Mouse (Mus musculus): ENCODE measurements at regions not wholly inside any gene's neighbourhood (a gene's known extent, or its start where the extent isn't known, plus 50 kb on each side); places are given as distances from the start of the nearest gene placed in this dataset.

DNA sequence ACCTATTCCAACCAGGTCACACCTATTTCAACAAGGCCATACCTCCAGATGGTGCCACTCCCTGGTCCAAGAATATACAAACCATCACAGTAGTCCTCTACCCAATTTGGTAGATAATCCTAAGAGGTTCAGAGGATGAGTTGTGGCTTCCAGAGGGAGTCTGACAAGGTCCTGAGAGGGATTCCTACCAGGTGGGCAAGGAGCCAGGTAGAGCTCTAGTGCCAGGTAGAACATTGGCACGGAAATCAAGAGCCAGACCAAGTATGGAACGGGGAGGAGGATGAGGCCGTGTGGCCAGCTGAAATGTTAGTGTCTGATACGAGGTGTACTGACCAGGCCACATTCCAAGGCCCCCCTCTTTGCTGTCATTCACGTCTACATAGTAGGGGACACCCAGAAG is 153.0 kb downstream of the Slc30a10 start:
- Histone ChIP-seq H3K9me3 (ENCODE audit: control insufficient read depth, low read length) (no peaks in the 10 kb centered on the region), H3K36me3 (ENCODE audit: control insufficient read depth, insufficient read depth, low read length) (no peaks in the 10 kb centered on the region), H3K4me3 (ENCODE audit: low read depth, low read length) (no peak overlapping the region), H3K9ac (replicated peaks; ENCODE audit: low read depth, low read length) (no peak overlapping the region), H3K27me3 (ENCODE audit: control insufficient read depth, insufficient read depth, low read length) (no peaks in the 10 kb centered on the region), H3K4me2 (ENCODE audit: low read depth, low read length) (no peak overlapping the region), H3K4me1 (ENCODE audit: control insufficient read depth, insufficient read depth, low read length) (no peaks in the 10 kb centered on the region), H3K27ac (ENCODE audit: low read depth, low read length) (no peak overlapping the region)
- no peak for ATAC-seq (ENCODE audit: low read depth)
- 82% methylated on average over 5 of the region's 5 CpGs for WGBS

DNA sequence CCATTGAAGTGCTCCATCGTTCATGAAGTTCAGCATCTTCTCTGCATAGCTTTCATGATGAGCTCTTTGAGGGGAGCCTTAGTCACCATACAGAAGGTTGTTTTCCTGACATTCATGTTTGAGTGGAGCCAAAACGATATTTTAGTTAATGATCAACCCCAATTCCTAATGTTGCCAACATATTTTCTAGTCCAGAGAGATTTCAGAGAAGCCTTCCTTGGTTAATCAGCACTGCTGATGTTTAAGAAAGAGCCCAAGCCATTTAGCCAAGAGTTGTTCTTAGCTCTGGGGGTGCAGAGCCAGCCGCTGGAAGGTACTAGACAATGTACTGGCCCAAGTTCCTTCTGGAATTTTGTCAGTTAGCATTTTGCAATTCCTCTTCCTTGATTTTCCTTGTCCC is 153.8 kb downstream of the Slc30a10 start:
- Histone ChIP-seq H3K4me2 (ENCODE audit: low read depth, low read length) (no peak overlapping the region), H3K9ac (replicated peaks; ENCODE audit: low read depth, low read length) (no peak overlapping the region), H3K27ac (ENCODE audit: low read depth, low read length) (no peak overlapping the region), H3K9me3 (ENCODE audit: control insufficient read depth, low read length) (no peaks in the 10 kb centered on the region), H3K4me3 (ENCODE audit: low read depth, low read length) (no peak overlapping the region), H3K36me3 (ENCODE audit: control insufficient read depth, insufficient read depth, low read length) (no peaks in the 10 kb centered on the region), H3K27me3 (ENCODE audit: control insufficient read depth, insufficient read depth, low read length) (no peaks in the 10 kb centered on the region), H3K4me1 (ENCODE audit: control insufficient read depth, insufficient read depth, low read length) (no peaks in the 10 kb centered on the region)
- 90% methylated on average over 3 of the region's 3 CpGs for WGBS
- ATAC-seq (ENCODE audit: low read depth), result no peak

DNA sequence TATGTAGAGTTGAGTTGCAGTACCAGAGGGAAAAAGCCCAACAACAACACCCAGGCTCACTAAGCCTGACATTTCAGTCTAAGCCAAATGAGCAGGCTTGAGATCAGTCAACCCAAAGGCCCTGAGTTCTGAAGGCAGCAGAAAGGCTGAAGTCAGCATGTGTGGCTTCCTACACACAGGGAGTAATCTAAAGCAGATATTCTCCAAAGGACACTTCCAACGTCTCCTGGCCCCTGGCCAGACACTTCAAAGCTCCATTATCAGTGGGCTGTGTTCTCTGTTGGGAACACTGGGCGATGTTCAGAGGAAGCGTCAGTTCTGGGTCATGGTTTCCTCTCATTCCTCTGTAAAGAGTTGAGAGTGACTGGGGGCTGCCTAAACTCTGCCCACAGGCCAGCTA is 155.9 kb downstream of the Slc30a10 start:
- no peak overlapping the region for H3K4me2 ChIP-seq (ENCODE audit: low read depth, low read length)
- H3K4me3 ChIP-seq (ENCODE audit: low read depth, low read length), result no peak overlapping the region
- no peaks in the 10 kb centered on the region for H3K36me3 ChIP-seq (ENCODE audit: control insufficient read depth, insufficient read depth, low read length)
- H3K9me3 ChIP-seq (ENCODE audit: control insufficient read depth, low read length), result no peaks in the 10 kb centered on the region
- H3K4me1 ChIP-seq (ENCODE audit: control insufficient read depth, insufficient read depth, low read length), result no peaks in the 10 kb centered on the region
- no peak overlapping the region for H3K27ac ChIP-seq (ENCODE audit: low read depth, low read length)
- 67% methylated on average over 3 of the region's 3 CpGs for WGBS
- no peaks in the 10 kb centered on the region for H3K27me3 ChIP-seq (ENCODE audit: control insufficient read depth, insufficient read depth, low read length)
- no peak for ATAC-seq (ENCODE audit: low read depth)
- no peak overlapping the region for H3K9ac ChIP-seq (replicated peaks; ENCODE audit: low read depth, low read length)

DNA sequence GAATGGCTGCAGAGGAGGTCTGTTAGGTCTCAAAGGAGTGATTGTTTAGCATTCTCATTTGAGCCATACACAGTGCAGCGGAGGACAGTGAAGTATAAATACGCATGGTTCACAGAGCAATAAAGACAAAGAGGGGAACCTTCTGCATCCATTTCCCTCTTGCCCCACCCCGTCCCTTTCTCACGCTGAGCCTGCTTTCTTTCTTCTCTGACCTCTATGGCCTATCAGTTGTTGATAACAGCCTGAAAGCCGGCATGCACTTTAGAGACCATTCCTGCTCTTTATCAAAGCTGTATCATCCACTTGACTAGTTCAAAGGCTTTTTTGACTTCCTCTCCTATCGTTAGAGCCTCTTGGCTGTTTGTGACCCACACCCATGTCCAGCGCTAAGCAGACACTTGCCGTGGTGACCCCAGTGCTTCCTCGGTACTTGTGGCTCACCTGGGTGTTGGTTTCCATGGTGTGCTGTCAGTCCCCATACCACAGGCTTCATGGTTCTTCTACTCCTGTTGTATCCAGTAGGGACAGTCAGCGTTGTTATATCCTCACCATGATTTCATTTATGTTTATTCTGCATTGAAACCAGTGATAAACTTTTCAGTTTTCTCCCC is 161.3 kb downstream of the Slc30a10 start:
- Histone ChIP-seq H3K27me3 (ENCODE audit: control insufficient read depth, insufficient read depth, low read length) (no peaks in the 10 kb centered on the region), H3K27ac (ENCODE audit: low read depth, low read length) (no peak overlapping the region), H3K9ac (replicated peaks; ENCODE audit: low read depth, low read length) (no peak overlapping the region), H3K36me3 (ENCODE audit: control insufficient read depth, insufficient read depth, low read length) (no peaks in the 10 kb centered on the region), H3K4me3 (ENCODE audit: low read depth, low read length) (no peak overlapping the region), H3K4me2 (ENCODE audit: low read depth, low read length) (no peak overlapping the region), H3K4me1 (ENCODE audit: control insufficient read depth, insufficient read depth, low read length) (no peaks in the 10 kb centered on the region), H3K9me3 (ENCODE audit: control insufficient read depth, low read length) (no peaks in the 10 kb centered on the region)
- ATAC-seq (ENCODE audit: low read depth), result no peak
- WGBS, result 22% methylated on average over 10 of the region's 10 CpGs

GRCm38 (mm10) chr1:185617691-185618090 is 163.0 kb downstream of the Slc30a10 start:
- Histone ChIP-seq H3K36me3 (ENCODE audit: control insufficient read depth, insufficient read depth, low read length) (no peaks in the 10 kb centered on the region), H3K4me3 (ENCODE audit: low read depth, low read length) (no peak overlapping the region), H3K27ac (ENCODE audit: low read depth, low read length) (no peak overlapping the region), H3K4me2 (ENCODE audit: low read depth, low read length) (no peak overlapping the region), H3K9me3 (ENCODE audit: control insufficient read depth, low read length) (no peaks in the 10 kb centered on the region), H3K4me1 (ENCODE audit: control insufficient read depth, insufficient read depth, low read length) (no peaks in the 10 kb centered on the region), H3K27me3 (ENCODE audit: control insufficient read depth, insufficient read depth, low read length) (no peaks in the 10 kb centered on the region), H3K9ac (replicated peaks; ENCODE audit: low read depth, low read length) (no peak overlapping the region)
- no peak for ATAC-seq (ENCODE audit: low read depth)
- WGBS, result 75% methylated on average over 4 of the region's 4 CpGs

GRCm38 (mm10) chr1:185619011-185619410 is 164.4 kb downstream of the Slc30a10 start:
- Histone ChIP-seq H3K4me2 (ENCODE audit: low read depth, low read length) (no peak overlapping the region), H3K9ac (replicated peaks; ENCODE audit: low read depth, low read length) (no peak overlapping the region), H3K27ac (ENCODE audit: low read depth, low read length) (no peak overlapping the region), H3K36me3 (ENCODE audit: control insufficient read depth, insufficient read depth, low read length) (no peaks in the 10 kb centered on the region), H3K4me1 (ENCODE audit: control insufficient read depth, insufficient read depth, low read length) (no peaks in the 10 kb centered on the region), H3K27me3 (ENCODE audit: control insufficient read depth, insufficient read depth, low read length) (no peaks in the 10 kb centered on the region), H3K4me3 (ENCODE audit: low read depth, low read length) (no peak overlapping the region), H3K9me3 (ENCODE audit: control insufficient read depth, low read length) (no peaks in the 10 kb centered on the region)
- no peak for ATAC-seq (ENCODE audit: low read depth)
- WGBS, result 70% methylated on average over 9 of the region's 9 CpGs

- ATAC-seq (ENCODE audit: low read depth), result no peak
- WGBS, result 87% methylated on average over 3 of the region's 3 CpGs
- no peak overlapping the region for H3K27ac ChIP-seq (ENCODE audit: low read depth, low read length)
- no peaks in the 10 kb centered on the region for H3K4me1 ChIP-seq (ENCODE audit: control insufficient read depth, insufficient read depth, low read length)
- H3K9me3 ChIP-seq (ENCODE audit: control insufficient read depth, low read length), result no peaks in the 10 kb centered on the region
- H3K4me3 ChIP-seq (ENCODE audit: low read depth, low read length), result no peak overlapping the region
- no peaks in the 10 kb centered on the region for H3K27me3 ChIP-seq (ENCODE audit: control insufficient read depth, insufficient read depth, low read length)
- H3K9ac ChIP-seq (replicated peaks; ENCODE audit: low read depth, low read length), result no peak overlapping the region
- H3K36me3 ChIP-seq (ENCODE audit: control insufficient read depth, insufficient read depth, low read length), result no peaks in the 10 kb centered on the region
- no peak overlapping the region for H3K4me2 ChIP-seq (ENCODE audit: low read depth, low read length)
These were observed 173.8 kb downstream of the Slc30a10 start for GRCm38 (mm10) chr1:185628401-185628800.

GRCm38 (mm10) chr1:185629976-185630375 is 175.3 kb downstream of the Slc30a10 start:
- 90% methylated on average over 9 of the region's 9 CpGs for WGBS

GRCm38 (mm10) chr1:185638631-185639030 is 184.0 kb downstream of the Slc30a10 start:
- Histone ChIP-seq H3K4me2 (ENCODE audit: low read depth, low read length) (no peak overlapping the region), H3K9ac (replicated peaks; ENCODE audit: low read depth, low read length) (no peak overlapping the region), H3K9me3 (ENCODE audit: control insufficient read depth, low read length) (no peaks in the 10 kb centered on the region), H3K27ac (ENCODE audit: low read depth, low read length) (no peak overlapping the region), H3K4me3 (ENCODE audit: low read depth, low read length) (no peak overlapping the region), H3K4me1 (ENCODE audit: control insufficient read depth, insufficient read depth, low read length) (no peaks in the 10 kb centered on the region), H3K27me3 (ENCODE audit: control insufficient read depth, insufficient read depth, low read length) (no peaks in the 10 kb centered on the region), H3K36me3 (ENCODE audit: control insufficient read depth, insufficient read depth, low read length) (no peaks in the 10 kb centered on the region)
- 84% methylated on average over 6 of the region's 6 CpGs for WGBS
- ATAC-seq (ENCODE audit: low read depth), result no peak

More at GRCm38 (mm10) chr1:185629976-185630375, 175.3 kb downstream of the Slc30a10 start:
- Histone ChIP-seq H3K4me1 (ENCODE audit: control insufficient read depth, insufficient read depth, low read length) (no peaks in the 10 kb centered on the region), H3K9me3 (ENCODE audit: control insufficient read depth, low read length) (no peaks in the 10 kb centered on the region), H3K27ac (ENCODE audit: low read depth, low read length) (no peak overlapping the region), H3K4me2 (ENCODE audit: low read depth, low read length) (no peak overlapping the region), H3K4me3 (ENCODE audit: low read depth, low read length) (no peak overlapping the region), H3K9ac (replicated peaks; ENCODE audit: low read depth, low read length) (no peak overlapping the region), H3K27me3 (ENCODE audit: control insufficient read depth, insufficient read depth, low read length) (no peaks in the 10 kb centered on the region), H3K36me3 (ENCODE audit: control insufficient read depth, insufficient read depth, low read length) (no peaks in the 10 kb centered on the region)
- ATAC-seq (ENCODE audit: low read depth), result no peak
